Mouse (Mus musculus) liver, embryonic 15.5 days (tissue): ENCODE data around the gene Plac1. TPM values are rescaled to one million over a fixed set of nuclear protein-coding genes. Genes with fewer than 3 reads are reported as not detected.

Experiments used
- ATAC-seq: fragments of 200-750 bp; cut with Nextera tagmentation; 2 replicates; pipeline ENCODE4 v1.8.0; 2017; ENCODE audit warnings: moderate number of reproducible peaks, mild to moderate bottlenecking, moderate library complexity; ENCODE audit not compliant: insufficient read depth
- H3K27ac ChIP-seq: fragments of 300-500 bp; sonication (generic); replicated peaks from 2 replicates; pipeline ENCODE4 v1.5.1; 2015; ENCODE audit warnings: mild to moderate bottlenecking, inconsistent platforms
- H3K27me3 ChIP-seq: fragments of 300-500 bp; sonication (generic); 2 replicates; pipeline ENCODE4 v1.6.1; 2015; ENCODE audit warnings: mild to moderate bottlenecking, inconsistent platforms
- H3K36me3 ChIP-seq: fragments of 300-500 bp; sonication (generic); replicated peaks from 2 replicates; pipeline ENCODE4 v1.6.1; 2015; ENCODE audit warnings: moderate library complexity, mild to moderate bottlenecking, inconsistent platforms
- H3K4me1 ChIP-seq: fragments of 300-500 bp; sonication (generic); replicated peaks from 2 replicates; pipeline ENCODE4 v1.6.1; 2015; ENCODE audit warnings: inconsistent platforms
- H3K4me2 ChIP-seq: fragments of 300-500 bp; sonication (generic); 2 replicates; pipeline ENCODE4 v1.6.1; 2015; ENCODE audit warnings: moderate library complexity, mild to moderate bottlenecking, inconsistent platforms
- H3K4me3 ChIP-seq: fragments of 300-500 bp; sonication (generic); replicated peaks from 2 replicates; pipeline ENCODE4 v1.5.1; 2015; ENCODE audit warnings: mild to moderate bottlenecking, inconsistent platforms
- H3K9ac ChIP-seq: fragments of 300-500 bp; sonication (generic); 2 replicates; pipeline ENCODE4 v1.6.1; 2015; ENCODE audit warnings: moderate library complexity, mild to moderate bottlenecking, inconsistent platforms
- H3K9me3 ChIP-seq: fragments of 300-500 bp; sonication (generic); replicated peaks from 2 replicates; pipeline ENCODE4 v1.6.1; 2016; ENCODE audit warnings: inconsistent platforms
- WGBS: fragments of 180-500 bp; shearing (Covaris S2); methylation state at CpG from one replicate; pipeline ENCODE4 v1.1.7; 2015; ENCODE audit warnings: mixed read lengths; ENCODE audit not compliant: insufficient replicate concordance; 5-methylcytosine and 5-hydroxymethylcytosine counted together
- polyA plus RNA-seq: library from polyadenylated mRNA; unstranded; fragments of >200 nt; fragmentation: Nextera tagmentation; extraction: Ambion mirVana; gene quantifications from 2 replicates; pipeline ENCODE4 v1.2.1, GENCODE M21; 2015

The Plac1 gene
- polyA plus RNA-seq, 1 experiment from 2014 or later, result 1.1 TPM

DNA sequence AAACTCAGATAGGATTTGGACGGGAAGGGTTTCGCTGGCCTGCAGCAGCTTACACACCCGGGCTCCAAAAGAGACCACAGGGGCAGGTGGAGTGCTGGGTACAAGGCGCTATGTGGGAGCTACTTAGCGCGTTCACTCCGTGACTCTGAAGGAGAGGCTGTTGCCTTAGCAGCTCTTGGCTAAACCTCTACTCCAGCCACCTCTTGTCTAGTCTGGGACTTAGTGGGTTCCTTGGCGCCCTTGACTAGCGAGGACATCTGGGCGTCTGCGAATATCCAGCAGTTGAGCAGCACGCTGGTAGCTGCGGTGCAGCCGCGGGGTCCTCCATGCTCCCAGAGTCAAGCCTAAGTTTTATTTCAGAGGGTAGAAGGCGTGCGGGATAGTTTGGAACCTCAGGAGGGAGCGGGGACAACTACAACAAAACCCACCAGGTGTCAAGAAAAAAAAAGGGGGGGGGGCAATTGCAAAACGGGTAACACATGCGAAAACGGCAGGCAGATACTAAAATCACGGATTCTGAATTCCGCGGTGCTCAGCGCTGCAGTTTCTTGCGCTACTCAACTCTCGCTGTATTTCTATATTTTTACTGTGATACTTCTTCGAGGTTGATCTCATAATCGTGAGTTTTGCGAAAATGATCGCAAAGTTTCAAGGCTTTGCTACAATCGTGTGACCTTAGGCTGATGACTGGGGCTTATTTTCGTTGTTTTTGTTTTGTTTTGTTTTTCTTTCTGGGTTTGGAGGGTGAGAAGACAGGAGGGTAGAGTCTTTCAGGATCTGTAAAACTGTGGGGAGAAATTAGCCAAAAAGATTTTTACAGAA is 181.2 kb downstream of the Plac1 start:
- ATAC-seq, result no peak
- peaks cover 16% of the 10 kb centered on the region for H3K4me1 ChIP-seq
- H3K36me3 ChIP-seq, result no peaks in the 10 kb centered on the region
- H3K9me3 ChIP-seq, result no peaks in the 10 kb centered on the region
- H3K4me2 ChIP-seq, result peak overlapping the region; percentile 88
- H3K27ac ChIP-seq, result no peak overlapping the region
- peaks cover 44% of the 10 kb centered on the region for H3K27me3 ChIP-seq
- WGBS, result 12% methylated on average over 33 of the region's 33 CpGs
- no peak overlapping the region for H3K9ac ChIP-seq
- peak overlapping the region; percentile 17 for H3K4me3 ChIP-seq

DNA sequence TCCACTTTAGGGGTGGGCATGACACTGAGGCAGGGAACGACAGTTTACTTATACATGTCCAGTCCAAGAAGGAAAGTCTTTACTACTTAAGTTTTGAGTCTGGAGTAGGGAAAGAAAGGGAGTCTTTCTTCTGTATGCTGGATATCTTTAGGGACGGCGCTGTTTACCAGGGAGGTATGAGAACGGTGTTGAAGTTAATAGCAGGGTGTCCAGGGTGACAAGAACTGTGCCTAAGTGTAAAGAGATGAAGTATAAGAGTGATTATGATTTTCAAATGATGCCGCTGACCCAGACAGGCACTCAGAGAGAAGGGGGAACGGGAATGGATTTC is 182.2 kb downstream of the Plac1 start:
- Histone ChIP-seq H3K27ac (peak overlapping the region; percentile 14; the same call in 1 of the 2 replicates), H3K4me2 (peak overlapping the region; percentile 88), H3K36me3 (no peaks in the 10 kb centered on the region), H3K9ac (peak overlapping the region; percentile 65; the same call in 1 of the 2 replicates), H3K27me3 (peaks cover 44% of the 10 kb centered on the region), H3K4me1 (peaks cover 18% of the 10 kb centered on the region), H3K9me3 (no peaks in the 10 kb centered on the region), H3K4me3 (peak overlapping the region; percentile 68)
- ATAC-seq, result no peak
- WGBS, result 32% methylated on average over 6 of the region's 6 CpGs

DNA sequence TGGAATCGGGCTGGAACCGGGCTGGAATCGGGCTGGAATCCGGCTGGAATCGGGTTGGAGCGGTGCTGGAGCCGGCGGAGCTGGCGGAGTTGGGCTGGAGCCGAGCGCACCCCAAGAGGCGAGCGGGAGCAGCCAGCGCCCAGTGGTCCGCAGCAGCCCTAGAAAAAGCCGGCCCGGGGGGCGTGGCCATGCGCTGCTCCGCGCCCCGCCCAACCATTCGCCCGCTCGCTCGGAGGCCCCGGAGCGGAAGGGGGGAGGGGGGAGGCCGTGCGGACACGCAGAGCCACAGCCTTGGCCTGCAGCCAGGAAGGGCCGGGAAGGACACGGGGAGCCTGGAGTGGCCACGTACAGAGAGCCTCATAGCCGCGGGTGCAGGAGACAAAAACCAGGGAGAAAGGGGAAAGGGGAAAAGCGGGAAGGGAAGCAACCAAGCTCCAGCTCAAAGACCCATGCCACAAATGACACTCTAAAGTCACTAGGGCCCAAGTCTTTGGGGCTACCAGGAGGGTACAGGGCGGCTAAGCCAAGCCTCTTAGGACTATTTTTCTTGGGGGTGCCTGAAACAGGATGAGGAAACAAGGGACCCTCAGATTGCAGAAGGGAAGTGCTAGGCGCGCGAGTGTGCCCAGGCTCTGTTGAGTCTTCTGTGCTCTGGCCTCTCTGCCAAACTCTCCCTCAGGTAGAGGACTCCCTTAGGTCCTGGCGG is 182.7 kb downstream of the Plac1 start:
- Histone ChIP-seq H3K9ac (peak overlapping the region; percentile 65), H3K4me3 (peak overlapping the region; percentile 68), H3K9me3 (no peaks in the 10 kb centered on the region), H3K27me3 (peaks cover 44% of the 10 kb centered on the region), H3K36me3 (no peaks in the 10 kb centered on the region), H3K27ac (peak overlapping the region; percentile 78), H3K4me2 (peak overlapping the region; percentile 88), H3K4me1 (peaks cover 23% of the 10 kb centered on the region)
- peak; percentile 85 for ATAC-seq
- 10% methylated on average over 42 of the region's 42 CpGs for WGBS

DNA sequence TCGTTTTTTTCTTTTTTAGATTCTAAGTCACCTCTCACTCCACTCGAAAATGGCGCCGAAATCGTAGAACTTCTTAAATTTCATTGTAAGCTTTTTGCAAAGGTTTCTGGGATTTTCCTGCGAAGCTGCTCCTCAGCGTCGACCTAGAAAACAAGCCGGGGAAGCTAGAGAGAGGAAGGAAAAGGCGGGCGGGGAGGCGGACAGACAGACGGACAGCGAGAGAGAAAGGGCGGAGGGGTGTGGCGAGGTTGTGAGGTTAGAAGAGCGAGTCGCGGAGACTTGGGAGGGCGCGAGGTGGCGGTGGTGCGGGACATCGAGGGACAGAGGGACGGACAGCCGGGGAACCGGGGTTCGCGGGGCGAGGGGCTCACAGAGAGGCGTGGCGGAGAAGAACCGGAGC is 183.3 kb downstream of the Plac1 start:
- Histone ChIP-seq H3K27ac (peak overlapping the region; percentile 78), H3K9me3 (no peaks in the 10 kb centered on the region), H3K27me3 (peaks cover 44% of the 10 kb centered on the region), H3K9ac (peak overlapping the region; percentile 65), H3K36me3 (no peaks in the 10 kb centered on the region), H3K4me3 (peak overlapping the region; percentile 68), H3K4me1 (peaks cover 24% of the 10 kb centered on the region), H3K4me2 (peak overlapping the region; percentile 88)
- peak; percentile 60 for ATAC-seq
- WGBS, result 14% methylated on average over 33 of the region's 33 CpGs

DNA sequence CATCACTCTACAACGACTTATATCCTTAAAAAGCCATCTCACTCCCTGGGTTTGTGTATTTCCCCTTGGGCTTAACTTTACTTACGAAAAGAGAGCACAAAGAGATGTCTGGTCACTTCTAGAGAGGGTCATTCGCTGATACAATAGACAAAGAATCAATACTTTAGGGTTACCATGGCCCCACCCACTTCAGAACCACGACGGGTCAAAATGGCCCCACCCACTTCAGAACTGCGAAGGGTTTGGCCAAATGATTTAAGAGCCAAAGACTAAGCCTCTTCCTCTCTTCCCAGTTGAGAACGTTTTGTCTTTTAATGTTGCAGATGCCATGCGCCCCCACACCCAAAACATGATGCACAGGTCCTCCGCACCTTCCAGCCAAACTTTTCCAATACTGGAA is 184.1 kb downstream of the Plac1 start:
- 13% methylated on average over 9 of the region's 9 CpGs for WGBS
- Histone ChIP-seq H3K27ac (0 out of 2 replicates have a peak overlapping the region, but pooled peaks have one; percentile 78), H3K4me1 (peaks cover 24% of the 10 kb centered on the region), H3K36me3 (no peaks in the 10 kb centered on the region), H3K9ac (0 out of 2 replicates have a peak overlapping the region, but pooled peaks have one; percentile 65), H3K4me3 (peak overlapping the region; percentile 68), H3K9me3 (no peaks in the 10 kb centered on the region), H3K27me3 (peaks cover 36% of the 10 kb centered on the region), H3K4me2 (peak overlapping the region; percentile 88)
- ATAC-seq, result no peak

DNA sequence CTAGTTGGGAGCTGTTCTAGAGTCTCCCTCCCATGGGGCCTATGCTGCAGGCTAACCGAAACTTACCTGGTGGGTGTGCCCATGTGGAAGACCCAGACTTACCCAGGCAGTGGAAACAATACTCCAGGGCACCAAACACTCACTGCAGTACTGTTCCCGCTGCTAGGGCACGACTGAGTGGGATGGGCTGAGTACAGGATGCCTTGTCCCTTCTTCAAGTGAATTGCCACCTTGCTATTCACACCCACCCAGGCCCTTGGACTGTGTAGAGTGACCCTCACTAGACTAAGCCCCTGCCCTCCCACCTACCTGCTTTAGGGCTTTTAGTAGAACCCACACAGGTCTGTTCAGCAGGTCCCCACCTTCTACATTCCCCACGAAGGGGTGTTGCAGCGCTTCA is 186.0 kb downstream of the Plac1 start:
- Histone ChIP-seq H3K36me3 (no peaks in the 10 kb centered on the region), H3K27me3 (peaks cover 19% of the 10 kb centered on the region), H3K9ac (no peak overlapping the region), H3K9me3 (no peaks in the 10 kb centered on the region), H3K4me2 (no peak overlapping the region), H3K4me1 (peaks cover 24% of the 10 kb centered on the region), H3K27ac (no peak overlapping the region), H3K4me3 (no peak overlapping the region)
- 63% methylated on average over 5 of the region's 5 CpGs for WGBS
- ATAC-seq, result no peak

DNA sequence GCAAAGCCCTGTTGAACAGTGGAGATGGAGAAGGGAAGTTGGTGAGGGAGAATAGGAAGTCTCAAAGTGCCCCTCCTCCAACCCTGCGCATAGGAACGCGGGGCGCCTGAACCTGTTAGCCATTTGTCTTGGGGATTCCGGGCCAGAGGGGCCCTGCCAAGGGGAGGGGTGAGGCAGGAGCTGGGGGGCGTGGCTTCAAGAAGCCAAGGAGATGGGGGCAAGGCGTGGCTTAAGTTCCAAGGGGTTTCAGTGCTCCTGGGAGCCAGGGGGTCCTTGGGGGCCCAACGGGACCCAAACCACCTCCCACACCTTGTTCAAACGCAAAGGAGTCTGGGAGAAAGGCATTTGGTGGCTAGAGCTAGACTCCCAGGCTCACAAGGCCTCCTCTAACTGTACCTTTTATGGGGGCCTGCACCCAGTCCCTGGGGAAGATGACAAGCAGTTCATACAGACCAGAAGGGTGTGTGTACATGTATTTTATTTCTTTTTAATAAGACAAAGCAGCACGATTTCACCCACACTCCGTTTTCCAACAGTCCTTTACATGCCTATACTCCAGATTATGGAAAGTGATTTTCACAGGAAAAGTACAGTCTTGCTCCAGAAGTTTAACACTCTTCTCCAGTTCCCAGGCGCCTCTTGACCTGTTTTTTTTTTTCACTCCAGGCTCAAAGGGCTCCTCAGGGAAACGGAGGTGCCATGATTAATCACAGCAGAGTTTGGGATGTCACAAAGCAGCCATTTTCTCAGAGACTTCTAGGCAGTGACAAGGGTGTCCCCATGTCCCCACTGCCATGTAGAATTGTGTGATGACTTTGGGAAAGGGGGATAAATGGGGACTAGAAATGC is 187.0 kb downstream of the Plac1 start:
- ATAC-seq, result no peak
- Histone ChIP-seq H3K27ac (no peak overlapping the region), H3K4me2 (peak overlapping the region; percentile 41; the same call in 1 of the 2 replicates), H3K36me3 (no peaks in the 10 kb centered on the region), H3K27me3 (peaks cover 9% of the 10 kb centered on the region), H3K9me3 (no peaks in the 10 kb centered on the region), H3K4me3 (peak overlapping the region; percentile 20; the same call in 1 of the 2 replicates), H3K4me1 (peaks cover 23% of the 10 kb centered on the region), H3K9ac (no peak overlapping the region)
- WGBS, result 11% methylated on average over 13 of the region's 13 CpGs

DNA sequence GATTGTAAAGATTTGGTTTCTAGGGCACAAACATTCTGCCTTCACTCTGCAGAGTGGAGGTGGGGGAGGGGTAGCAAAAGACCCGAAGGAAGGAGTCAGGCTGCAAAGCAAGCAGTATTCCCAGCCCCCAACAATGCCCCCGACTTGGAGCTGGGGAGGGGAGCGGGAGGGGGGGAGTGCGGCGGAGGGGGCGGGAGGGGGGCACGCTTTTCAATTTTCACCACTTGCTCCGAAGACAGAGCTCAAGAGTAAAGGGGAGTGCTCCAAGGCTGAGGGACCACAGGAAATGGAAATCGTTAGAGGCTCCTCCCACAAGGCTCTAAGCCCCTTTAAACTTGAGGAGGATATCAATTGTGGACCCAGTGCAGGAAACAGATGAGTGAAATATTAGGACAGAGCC is 189.6 kb downstream of the Plac1 start:
- WGBS, result 13% methylated on average over 8 of the region's 9 CpGs
- ATAC-seq, result no peak

DNA sequence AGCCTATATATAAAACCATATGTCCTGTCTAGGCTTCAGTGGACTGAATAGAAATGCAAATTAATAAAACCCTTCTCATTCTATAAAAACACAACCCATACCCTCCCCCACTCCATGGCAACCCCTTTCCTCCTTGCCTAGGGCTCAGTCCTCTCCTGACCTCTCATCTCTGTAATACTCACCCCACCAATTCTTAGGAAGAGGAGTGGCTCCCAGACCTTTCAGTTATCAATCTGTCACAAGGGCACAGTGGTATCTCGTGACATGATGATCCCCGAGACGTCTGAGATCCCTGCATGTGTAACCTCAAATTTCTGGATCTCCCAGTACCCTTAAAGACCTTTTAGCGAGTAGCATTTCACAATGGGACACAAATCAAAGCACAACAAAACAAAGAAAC is 190.7 kb downstream of the Plac1 start:
- no peak overlapping the region for H3K4me3 ChIP-seq
- no peaks in the 10 kb centered on the region for H3K36me3 ChIP-seq
- WGBS, result 17% methylated on average over 4 of the region's 4 CpGs
- no peaks in the 10 kb centered on the region for H3K27me3 ChIP-seq
- H3K27ac ChIP-seq, result no peak overlapping the region
- no peaks in the 10 kb centered on the region for H3K9me3 ChIP-seq
- no peak overlapping the region for H3K9ac ChIP-seq
- peaks cover 8% of the 10 kb centered on the region for H3K4me1 ChIP-seq
- no peak for ATAC-seq
- no peak overlapping the region for H3K4me2 ChIP-seq

More for the DNA sequence above, 189.6 kb downstream of the Plac1 start:
- H3K36me3 ChIP-seq, result no peaks in the 10 kb centered on the region
- H3K4me2 ChIP-seq, result peak overlapping the region; percentile 41
- H3K4me1 ChIP-seq, result peaks cover 8% of the 10 kb centered on the region
- H3K9me3 ChIP-seq, result no peaks in the 10 kb centered on the region
- no peak overlapping the region for H3K9ac ChIP-seq
- no peak overlapping the region for H3K27ac ChIP-seq
- no peak overlapping the region for H3K4me3 ChIP-seq
- no peaks in the 10 kb centered on the region for H3K27me3 ChIP-seq

DNA sequence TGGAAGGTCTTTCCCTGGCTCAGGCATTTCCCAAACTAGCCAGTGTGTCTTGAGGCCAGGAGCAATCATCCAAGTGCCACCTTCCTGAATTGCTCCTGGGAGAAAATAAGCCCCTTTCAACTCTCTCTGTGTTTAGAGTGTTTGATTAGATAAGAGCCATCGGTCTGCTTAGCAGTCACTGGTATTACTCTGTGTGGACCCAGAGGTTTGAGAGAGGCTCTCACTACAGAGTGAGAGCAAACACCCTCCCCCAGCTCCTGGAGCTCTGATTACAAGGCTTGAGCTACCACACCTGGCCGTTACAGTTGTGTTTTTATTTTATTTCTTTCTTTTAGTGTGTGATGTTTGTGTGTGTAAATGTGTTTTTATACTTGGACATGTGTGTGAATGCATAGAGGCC is 193.0 kb downstream of the Plac1 start:
- H3K27ac ChIP-seq, result no peak overlapping the region
- no peaks in the 10 kb centered on the region for H3K36me3 ChIP-seq
- no peak overlapping the region for H3K4me2 ChIP-seq
- no peaks in the 10 kb centered on the region for H3K9me3 ChIP-seq
- H3K27me3 ChIP-seq, result no peaks in the 10 kb centered on the region
- 10% methylated on average over 2 of the region's 2 CpGs for WGBS
- no peak overlapping the region for H3K9ac ChIP-seq
- no peak overlapping the region for H3K4me3 ChIP-seq
- no peak for ATAC-seq
- H3K4me1 ChIP-seq, result no peaks in the 10 kb centered on the region; the same call in 1 of the 2 replicates
